Mouse (Mus musculus) heart, adult 11 months (tissue): Measurements from ENCODE around the gene Gns.

Source experiments
- DNase-seq: peaks from one replicate; pipeline ENCODE4 v3.0.0; 2022

Gene Gns

DNA sequence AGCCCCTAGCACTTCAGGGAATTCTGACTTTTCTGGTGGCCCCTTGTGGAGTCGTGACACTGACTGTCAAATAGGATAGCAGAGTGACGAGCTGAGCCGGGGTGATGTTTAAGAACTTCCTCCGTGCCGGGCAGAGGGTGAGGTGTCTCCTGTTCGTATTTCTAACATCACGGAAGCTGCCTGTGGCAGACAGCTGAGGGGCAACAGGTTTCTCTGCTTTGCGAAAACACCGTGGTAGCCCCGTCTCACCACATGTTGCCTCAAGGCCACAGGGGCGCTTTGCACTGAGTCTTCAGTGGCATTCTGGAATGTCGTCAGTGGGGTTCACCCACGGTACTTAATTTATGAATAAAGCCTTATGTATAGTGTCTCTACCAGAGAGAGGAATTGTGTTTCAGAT, 2.4 kb downstream of the Gns start:
- peak; percentile 88 for DNase-seq

DNA sequence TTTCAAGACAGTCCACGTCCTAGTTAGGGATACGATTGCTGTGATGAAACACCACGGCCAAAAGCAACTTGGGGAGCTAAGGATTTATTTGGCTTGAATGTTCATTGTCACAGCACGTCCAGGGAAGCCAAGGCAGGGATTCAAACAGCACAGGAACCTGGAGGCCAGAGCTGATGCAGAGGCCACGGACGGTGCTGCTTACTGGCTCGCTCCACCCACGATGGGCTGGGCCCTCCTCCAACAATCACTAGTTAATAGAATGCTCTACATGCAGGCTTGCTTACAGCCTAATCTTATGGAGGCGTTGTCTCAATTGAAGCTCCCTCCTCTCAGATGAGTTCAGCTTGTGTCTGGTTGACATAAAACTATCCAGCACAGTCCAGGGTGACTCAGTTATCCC, 2.9 kb downstream of the Gns start:
- peak; percentile 86 for DNase-seq

DNA sequence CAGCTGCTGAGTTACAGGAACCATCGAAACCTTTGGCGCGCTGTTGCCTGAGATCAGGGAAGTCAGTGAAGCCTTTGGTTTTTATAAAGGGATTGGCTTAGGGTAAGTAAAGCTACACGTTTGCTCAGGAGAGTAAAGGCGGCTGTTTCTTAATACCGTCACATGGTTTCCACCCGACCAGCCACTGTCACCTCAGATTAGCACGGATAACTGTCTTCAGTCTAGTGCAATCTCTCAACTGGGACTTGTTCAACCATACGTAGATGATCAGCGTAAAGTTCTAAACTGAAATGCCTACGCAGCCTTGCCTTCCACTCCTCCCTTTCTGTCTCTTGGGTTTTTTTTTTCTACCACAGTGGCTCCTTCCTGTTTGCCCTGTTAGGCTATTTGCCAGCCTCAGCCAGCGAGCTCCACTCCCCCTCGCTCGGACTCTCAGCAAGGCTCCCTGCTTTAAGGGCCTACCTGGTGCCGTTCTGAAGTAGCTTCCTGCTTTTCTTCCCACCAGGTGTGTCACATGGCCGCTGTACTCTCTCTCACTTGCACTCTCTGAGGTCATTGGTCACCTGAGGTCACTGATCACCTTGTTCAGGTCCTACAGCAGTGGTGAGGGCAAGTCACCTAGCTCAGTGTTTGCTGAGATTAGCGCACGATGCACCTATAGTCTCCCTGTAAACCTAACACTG, 4.0 kb downstream of the Gns start:
- DNase-seq = peak; percentile 91

DNA sequence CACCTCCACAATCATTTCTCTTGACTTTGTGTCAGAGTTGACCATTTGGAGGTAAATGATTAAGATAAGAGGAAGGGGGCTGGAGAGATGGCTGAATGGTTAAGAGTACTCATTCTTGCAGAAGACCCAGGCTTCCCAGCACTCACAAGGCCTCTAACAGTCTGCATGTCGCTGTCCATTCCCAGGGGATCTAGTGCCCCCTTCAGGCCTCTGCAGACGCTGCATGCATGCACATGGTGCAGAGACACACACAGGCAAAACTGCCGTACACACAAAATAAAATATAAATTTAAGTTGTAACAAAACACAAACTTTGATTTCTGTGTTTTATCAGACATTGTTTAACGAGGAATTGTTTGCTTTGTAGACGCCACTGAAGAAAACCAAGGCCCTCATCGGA, 5.9 kb downstream of the Gns start:
- DNase-seq = no peak

DNA sequence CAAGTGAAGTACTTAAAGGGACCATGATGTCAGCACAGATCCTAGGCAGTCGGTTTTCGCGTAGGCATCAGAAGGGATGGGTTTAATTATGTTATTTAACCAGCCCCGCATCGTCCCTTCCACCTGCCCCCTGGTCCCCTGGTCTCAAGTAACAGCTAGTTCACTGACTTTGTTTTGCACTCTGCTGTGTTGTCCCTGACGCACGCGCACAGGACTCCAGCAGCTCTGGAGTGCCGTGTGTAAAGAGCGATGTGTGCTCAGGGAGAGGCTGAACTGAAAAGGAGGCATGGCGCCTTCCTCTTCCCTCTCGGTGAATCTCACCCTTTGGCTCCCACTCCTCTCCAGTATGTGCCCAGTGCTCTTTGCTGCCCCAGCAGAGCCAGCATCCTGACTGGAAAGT, 9.1 kb downstream of the Gns start:
- peak; percentile 88 for DNase-seq

DNA sequence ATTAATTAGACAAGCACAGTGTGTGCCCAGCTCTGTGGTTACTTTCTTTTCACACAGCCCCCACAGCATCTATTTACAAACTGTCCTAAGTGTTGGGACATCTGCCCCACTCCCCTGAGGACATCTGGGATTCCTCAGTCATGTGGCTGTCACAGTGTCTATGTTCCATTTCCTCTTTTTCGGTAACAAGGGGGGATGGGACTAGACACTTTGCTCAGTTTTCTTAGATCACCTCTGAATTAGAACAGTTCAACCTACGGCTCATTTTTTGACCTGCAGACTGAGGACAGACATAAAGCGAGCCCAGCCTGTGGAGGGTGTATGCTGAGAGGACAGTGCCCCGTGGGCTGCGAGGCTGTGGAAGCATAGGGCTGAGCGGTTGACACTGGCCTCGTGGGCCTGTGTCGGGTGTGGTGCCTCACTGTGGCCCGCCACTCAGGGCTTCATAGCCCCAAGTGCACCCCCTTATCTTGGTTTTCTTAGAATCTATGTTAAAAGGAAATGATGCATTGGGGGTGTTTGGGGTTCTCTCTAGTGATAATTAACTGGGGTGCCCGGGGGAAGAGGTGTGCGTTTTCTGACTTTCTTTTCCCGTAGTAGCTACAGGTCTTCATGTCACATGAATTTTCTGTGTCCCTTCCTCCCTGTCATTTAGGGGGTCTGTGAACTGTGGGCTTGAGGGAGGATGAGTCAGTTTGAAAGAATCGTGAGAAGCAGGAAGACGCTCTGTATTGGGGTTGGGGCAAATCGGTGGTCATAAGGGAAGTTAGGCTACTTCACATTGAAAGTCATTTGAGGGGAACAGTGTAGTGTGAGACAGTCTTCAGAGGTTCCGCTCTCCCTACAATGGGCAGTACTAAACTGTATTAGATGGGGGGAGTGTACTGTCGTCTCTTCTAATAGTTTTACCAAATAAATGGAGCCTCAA, 10.1 kb downstream of the Gns start:
- DNase-seq = peak; percentile 97

DNA sequence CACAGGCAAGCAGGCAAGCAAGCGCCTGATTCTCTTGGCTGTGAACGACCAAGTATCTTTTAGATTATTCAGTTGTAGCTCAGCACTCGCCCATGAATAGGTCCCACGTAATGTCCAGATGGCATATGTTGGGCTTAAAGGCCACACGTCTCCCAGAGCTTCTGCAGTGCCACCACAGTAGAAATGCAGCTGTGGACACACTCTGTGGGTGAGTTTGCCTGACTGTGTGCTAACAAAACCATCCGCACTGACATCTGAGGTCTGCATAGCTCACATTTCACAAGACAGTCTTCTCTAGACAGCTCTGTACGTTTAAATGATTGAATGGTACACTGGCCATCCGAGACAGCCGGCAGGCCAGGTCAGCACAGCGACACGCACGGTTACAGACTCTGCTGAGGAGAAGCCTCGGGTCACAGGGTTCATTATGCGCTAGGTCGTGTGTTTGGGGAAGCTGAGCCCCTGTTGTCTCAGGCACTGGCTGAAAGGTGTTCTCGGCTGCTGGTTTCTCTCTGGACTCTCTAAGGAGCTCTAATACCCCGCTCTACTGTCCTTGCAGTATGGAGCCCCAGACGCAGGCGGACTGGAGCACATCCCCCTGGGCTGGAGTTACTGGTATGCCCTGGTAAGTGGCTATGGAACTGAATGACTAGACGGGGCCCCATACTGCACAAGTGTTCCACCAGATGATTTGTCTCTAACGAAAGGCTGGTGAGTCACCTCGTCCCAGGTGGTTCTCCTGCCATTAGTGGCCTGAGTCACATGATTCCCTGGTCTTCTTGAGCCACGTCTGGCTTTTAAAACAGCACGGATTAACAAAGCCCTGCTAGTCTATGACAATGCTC, 11.0 kb downstream of the Gns start:
- DNase-seq = no peak

DNA sequence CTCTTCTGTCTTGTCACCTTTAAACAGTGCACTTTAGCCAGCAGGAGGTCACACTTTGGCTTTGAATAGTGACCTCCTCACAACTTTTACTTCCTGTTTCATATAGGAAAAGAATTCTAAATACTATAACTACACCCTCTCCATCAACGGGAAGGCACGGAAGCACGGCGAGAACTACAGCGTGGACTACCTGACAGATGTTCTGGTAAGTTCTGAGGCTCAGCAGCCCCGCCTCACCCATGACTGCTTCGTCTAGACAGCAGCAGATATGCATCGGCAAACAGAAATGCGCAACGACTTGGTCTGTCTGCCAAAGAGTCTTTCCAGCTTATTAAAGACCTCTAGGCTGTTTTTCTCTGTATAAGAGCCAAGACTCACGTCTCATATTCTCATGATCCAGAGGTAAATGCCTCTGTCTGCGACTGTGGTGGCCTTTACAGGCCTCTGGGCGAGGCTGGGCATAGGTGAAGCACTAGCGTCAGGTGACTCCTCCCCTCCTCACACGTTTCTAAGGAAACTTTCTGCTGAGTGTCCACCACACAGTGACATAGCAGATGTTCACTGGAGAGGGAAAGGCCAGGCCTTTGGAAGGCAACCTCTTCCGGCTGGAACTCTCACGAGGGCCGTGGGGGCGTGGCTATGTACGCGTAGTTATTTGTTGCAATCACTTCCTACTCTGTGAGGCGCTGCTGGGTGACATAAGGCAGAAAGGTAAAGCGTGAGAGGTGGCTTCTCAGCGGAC, 11.8 kb downstream of the Gns start:
- DNase-seq = no peak

DNA sequence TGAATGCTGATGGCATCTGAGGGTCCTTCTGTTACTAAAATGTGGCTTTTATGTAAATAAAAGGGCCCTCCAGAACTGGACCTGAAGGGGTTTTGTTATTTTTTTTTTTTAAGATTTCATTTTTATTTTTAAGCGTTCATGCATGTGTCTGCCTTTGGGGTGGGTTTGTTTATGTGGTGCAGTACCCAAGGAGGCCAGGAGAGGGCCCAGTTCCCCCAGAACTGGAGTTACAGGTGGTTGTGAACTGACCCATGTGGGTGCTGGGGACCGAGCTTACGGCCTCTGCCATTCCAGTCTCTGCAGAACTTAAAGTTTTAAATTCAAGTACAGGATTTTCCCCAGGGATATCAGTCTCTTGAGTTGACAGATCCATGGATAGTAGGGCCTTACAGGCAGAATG, 14.5 kb downstream of the Gns start:
- no peak for DNase-seq

DNA sequence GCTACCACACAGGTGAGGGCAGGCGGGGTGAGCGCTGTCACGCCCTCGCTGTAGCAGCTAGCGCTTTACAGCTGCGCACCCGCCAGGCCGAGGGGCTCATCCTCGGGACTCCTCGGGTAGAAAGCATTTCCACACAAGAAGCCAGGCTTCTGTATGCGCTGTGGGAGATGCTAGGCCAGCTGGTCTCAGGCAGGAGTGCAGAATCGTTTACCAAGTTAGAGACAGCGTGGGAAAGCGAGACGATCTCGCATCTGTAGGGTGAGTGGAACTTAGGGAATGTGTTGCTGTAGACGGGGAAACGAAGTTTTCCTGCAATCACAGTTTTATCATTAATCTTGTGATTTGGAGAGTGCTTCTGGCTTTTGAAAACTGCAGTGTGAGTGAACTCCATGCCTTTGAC, 16.4 kb downstream of the Gns start:
- DNase-seq = no peak

DNA sequence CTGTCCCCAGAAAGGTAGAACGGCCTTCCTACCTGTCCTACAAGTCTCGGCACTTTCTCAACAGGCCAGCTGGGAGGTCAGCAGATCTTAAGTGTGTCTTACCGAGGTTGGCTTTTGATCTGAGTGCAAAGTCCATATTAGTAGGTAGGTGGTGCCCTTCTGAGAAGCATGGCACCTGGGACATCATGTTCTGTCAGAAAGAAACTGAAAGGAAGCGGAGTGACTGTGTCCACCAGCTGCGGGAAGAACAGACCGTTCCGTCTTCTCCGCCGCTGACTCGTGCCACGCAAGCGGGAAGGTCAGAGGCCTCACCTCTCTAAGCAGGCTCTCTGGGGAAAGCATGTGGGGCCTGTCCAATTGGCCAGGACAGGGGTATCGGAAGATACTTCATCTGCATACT, 19.8 kb downstream of the Gns start:
- DNase-seq = no peak

DNA sequence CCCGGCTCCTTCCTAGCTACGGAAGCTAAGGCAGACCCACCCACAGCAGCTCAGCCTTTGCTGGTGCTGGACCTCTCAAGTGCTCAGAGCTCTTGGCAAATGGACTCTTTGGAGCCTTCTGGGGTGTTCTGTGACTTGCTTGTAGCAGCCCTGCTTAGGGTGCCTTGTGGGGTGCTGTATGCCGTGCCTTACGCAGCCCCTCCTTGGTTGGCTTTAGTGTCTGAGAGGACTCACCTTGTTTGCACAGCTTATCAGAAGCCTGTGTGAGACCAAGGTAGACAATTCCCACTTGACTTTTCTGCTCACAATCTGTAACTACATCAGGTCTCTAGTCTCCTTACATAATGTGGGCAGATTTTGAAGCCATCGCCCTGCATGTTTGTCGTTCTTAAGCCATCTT, 20.8 kb downstream of the Gns start:
- DNase-seq = no peak

DNA sequence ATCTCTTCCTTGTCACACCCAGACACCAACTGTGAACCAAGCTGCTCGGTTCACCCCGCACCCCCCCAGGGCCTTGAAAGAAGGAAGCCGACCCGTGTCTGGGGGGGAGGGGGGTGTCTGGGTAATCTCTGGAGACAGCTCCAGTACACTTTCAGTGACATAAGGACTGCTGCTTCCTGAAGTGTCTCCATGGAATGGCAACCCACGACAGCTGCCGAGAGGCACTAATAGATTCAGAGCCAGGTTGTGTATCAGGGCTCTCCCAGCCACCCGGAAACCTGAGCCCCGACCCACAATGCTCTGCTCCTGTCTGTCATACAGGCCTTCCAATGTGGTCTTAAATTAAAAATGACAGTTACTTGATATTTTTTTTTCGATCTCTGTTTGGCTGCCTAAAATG, 21.5 kb downstream of the Gns start:
- no peak for DNase-seq

DNA sequence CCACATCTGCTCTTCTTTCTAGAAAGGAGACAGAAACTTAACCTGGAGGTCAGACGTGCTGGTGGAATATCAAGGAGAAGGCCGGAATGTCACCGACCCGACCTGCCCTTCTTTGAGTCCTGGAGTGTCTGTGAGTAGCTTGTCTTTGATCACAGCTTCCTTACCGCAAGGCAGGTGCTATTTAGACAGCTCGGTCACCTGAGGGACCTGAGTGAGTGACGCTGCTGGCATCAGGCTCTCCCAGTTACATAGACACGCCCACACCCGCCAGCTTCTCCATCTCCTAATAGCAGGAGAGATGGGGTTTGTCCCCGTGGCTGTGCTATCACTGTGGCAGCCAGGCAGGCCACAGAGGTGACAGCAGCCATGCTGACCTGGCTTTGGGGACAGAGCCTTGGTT, 25.7 kb downstream of the Gns start:
- no peak for DNase-seq

DNA sequence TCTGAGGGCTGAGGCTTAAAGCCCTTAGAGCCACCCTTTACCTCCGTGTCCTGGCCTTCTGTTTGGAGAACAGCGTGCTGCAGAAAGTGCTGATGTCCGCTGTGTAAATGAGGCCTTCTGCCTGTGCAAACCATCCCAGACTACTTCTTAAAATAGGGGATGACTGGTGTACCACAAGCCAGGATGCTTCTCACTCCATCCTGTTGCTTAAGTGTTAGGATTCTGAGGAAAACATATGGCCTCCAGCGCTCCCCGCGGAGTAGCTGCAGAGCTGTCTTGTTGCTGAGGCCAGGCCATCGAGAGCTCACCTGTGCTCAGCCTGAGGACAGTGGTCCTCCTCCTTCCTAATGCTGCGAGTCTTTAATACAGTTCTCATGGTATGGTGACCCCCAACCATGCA, 27.0 kb downstream of the Gns start:
- DNase-seq = no peak

DNA sequence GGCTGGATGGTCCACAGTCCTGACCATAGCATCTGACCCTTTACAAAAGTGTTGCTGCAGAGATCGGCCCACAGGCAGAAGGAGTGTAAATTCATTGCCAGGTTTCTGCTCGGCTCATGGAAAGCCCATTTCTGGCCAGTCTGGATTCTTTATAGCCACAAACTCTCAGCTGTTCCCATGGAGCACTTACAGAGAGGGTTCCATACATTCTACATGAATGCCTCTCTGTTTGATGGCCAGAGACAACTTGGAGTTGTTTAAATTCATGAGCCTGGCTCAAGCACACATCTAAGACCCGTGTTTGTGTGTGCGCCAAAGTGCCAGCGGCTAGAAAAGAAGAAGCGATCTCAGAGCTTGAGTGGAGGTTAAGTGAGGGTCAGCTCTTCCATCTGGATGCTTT, 29.4 kb downstream of the Gns start:
- DNase-seq = no peak

DNA sequence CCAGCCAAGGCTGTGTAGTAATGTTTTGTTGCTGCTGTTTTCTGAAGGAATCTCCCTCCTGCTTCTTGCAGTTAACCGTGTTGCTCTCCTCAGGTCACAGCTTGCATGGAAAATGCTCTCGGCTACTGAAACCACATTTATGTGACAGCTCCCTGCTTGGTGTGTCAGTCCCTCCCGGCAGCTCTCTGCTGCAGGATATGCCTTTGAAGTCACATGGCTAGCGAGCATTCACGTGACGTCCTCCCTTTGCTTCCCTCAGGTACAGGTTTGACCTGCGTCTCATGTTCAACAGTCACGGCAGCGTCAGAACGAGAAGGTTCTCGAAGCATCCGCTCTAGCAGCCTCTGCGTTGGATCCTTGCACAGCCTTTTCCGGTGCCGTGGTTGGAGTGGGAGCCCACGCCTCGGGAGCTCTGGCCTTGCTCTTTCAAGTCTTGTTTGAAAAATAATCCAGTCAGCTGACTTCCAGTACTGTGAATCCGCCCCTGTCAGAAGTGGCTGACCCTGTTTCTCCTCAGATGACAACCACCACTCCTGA, 30.0 kb downstream of the Gns start:
- no peak for DNase-seq

DNA sequence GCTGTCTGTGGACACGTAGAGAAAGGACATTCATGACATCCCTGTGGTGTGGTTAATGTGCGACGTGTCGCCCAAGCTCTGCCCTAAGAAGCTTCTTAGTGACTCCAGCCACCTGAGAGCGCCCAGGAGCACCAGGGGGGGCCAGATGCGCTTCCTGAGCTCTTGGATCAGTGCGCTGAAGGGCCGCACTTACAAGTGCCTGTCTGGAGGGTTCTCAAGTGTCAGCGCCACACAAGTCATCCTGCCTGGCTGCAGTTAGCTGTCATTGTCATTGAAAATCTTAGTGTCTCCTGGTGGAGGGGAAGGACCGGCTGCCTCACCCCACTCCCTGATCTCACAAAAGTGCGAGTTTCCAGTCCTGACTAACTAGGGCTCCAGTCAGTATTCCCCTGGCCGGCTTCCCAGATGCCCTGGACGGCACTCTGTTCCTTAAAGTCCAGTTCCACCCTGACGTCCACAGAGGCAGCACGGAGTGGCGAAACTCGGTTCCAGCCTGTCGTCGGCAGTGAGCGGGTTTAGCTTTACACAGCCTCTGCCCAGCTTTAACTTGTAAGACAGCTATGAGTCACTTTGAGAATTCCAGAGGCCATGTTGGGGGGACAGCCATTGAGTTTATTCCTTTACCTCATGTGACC, 30.8 kb downstream of the Gns start:
- no peak for DNase-seq

DNA sequence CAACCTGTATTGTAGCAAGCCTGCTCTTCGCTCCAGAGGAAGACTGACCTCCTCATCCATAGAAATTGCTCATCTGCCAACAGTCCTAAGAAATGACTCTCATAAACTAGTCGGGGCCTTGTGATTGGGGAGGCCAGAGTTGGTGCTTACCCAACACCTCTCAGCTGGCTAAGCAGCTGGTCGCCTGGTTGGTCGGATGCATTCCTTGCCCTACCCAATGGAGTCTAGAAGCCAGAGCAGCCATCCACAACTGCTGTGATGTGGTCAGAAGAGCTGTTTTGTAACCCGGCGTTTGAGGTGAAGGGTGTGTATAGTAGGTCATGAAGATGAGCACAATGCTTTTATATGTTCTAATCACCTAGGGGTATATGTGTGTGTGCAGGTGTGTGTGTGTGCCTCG, 33.7 kb downstream of the Gns start:
- DNase-seq = no peak

DNA sequence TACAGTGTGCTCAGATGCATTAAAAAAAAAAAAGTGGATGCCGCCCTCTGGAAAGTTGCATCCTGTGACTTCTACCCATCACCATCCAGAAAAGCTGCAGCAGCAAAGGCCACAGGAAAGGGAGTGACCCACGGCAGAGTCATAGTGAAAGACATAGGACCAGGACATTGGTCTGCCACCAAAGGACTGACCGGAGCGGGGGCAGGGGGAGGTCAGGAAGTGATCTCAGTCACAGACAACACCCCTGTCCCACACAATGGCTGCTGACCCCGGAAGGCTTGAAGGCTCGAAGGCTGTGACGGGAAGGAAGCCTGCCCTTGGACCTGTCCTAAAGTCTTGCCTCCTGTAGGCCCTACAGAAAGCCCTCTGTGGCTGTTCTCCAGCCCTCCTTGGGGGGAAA, 36.1 kb downstream of the Gns start:
- peak; percentile 85 for DNase-seq

DNA sequence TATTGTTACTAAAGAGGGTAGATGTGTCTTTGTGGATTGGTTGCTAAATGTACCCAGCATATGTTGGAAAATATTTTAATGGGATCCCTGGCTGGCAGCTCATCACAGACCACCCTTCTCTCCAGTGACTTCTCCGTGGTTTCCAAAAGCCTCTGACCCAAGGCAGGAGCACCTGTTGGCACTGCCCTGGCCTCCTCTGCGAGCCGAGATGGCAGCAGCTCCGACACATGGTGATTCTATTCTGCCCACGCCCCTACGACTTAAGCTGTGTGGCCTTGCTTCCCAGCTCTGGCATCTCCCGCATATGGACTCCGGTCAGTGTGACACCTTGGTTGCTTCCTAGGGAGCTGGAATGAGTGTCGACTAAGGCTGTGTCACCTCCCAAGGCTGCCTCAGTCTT, 38.2 kb downstream of the Gns start:
- no peak for DNase-seq

DNA sequence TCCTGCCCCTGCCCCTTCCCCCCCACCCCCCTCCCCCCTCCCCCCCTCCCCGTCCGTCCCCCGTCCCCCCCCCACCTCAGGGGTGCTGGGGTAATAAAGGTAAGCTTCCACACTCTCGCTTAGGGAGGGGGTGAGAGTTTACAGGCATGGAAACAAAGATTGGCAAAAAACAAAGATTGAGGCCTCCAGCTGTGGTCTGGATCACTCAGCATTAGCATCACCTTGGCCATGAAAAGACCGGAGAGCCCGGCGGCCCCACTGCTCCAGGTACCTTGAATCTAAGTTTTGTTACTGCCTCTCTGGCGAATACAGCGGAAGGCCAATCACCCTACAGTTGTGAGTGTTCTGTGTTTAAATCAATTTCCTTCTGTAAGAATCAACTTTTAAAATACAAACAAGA, 39.1 kb downstream of the Gns start:
- no peak for DNase-seq
